Mouse (Mus musculus) frontal cortex, postnatal 25 days (tissue): ENCODE measurements around the gene Filip1l.

Source experiments
- DNase-seq, 2 experiments: peaks; one replicate each; pipeline ENCODE4 v3.0.0; 2022; ENCODE audit warnings: low spot score in 2 of 2

The Filip1l gene

GRCm38 (mm10) chr16:57353166-57353721 lies 351 bp downstream of the Filip1l start:
- DNase-seq: no peak

DNA sequence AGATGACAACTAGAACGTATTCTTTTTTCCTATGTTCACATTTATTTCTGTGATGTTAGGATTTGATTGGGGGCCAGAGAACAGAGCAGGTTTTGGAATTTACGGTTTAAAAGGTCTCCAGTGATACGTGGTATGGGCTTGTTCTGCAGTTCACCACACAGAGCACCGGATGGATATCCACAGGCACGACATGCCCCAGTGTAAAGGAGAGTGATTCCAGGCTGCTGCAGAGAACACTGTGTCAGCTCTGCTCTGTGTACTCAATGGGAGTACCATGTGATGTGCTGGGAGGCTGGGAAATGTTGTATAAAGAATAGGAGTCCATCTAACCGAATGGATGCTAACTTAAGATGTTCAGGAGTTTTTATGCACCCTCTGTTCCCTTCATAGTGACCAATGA lies 1.0 kb downstream of the Filip1l start:
- no peak for DNase-seq

DNA sequence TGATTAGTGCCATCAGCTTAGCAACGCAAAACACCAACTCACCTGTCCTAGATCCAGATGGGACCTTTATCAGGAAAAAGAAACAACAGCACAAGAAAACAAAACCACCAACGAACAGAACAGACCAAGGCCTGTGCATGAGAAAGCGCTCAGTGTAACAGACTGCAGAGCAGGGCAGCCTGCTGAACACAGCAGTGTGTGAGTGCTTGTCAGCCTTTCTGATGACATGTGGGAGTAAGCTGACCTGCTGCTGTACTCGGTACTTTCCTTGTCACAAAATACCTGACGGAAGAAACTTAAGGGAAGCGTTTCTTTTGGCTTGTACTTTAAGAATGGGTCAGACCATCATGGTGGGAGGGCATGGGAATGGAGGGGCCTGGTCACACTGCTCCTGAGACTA lies 3.6 kb downstream of the Filip1l start:
- no peak for DNase-seq

- DNase-seq: no peak
These were observed 4.1 kb downstream of the Filip1l start for GRCm38 (mm10) chr16:57357011-57357410.

- DNase-seq: peak in 1 of 2 experiments; percentile 13
These were observed 6.4 kb downstream of the Filip1l start for GRCm38 (mm10) chr16:57359251-57359650.

DNA sequence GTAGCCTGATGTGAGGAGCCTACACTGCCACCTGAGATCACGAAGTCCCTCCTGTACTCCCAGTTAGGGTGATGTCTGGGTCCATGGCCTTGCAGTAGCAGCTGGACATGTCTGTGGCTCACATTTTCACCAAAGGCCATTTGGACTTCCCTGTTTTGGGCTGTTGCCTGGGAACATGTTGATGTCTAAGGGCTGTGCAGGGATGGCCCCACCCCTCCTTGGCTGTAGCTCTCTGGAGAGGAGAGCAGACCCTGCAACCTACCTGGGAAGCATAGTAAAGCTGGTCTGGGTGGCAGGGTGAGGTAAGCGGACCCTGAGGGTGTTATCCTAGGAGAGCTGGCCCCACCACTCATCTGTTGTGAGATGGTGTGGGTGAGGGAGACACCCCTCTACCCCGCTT lies 7.9 kb downstream of the Filip1l start:
- DNase-seq: no peak

DNA sequence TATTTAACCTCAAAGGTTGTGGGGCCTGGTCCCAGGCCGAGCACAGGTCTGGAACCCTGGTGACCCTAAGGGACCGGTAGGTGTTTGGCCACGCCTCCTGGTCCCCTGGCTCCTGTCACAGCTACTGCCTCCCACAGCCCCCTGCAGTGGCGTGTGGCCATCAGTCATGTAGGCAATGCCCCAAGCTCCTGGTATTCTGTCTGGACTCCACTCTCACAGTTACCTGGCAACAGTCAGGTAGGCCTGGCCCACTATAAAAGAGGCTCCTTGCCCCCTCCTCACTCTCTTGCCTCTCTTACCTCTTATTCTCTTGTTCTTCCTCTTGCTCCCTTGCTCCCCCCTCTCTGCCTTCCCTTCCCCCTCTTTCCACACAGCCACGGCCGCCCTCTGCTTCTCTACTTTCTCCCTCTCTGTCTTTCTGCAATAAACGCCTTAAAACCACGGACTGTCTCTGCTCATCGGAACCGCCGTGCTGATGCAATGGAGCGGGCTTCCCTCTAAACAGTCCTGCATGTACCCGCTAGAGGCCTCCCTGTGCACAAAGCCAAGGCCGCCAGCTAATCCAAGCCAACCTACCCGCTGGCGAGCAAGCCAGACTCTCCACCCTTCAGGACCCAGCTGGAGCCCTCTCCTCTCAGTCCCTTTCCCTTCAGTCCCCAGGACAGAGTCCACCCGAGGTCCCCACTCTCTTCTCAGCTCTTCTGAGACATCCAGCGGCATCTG lies 9.9 kb downstream of the Filip1l start:
- peak in 1 of 2 experiments; percentile 39 for DNase-seq

GRCm38 (mm10) chr16:57364498-57364897 lies 11.6 kb downstream of the Filip1l start:
- no peak for DNase-seq

GRCm38 (mm10) chr16:57366141-57366540 lies 13.2 kb downstream of the Filip1l start:
- DNase-seq: no peak

DNA sequence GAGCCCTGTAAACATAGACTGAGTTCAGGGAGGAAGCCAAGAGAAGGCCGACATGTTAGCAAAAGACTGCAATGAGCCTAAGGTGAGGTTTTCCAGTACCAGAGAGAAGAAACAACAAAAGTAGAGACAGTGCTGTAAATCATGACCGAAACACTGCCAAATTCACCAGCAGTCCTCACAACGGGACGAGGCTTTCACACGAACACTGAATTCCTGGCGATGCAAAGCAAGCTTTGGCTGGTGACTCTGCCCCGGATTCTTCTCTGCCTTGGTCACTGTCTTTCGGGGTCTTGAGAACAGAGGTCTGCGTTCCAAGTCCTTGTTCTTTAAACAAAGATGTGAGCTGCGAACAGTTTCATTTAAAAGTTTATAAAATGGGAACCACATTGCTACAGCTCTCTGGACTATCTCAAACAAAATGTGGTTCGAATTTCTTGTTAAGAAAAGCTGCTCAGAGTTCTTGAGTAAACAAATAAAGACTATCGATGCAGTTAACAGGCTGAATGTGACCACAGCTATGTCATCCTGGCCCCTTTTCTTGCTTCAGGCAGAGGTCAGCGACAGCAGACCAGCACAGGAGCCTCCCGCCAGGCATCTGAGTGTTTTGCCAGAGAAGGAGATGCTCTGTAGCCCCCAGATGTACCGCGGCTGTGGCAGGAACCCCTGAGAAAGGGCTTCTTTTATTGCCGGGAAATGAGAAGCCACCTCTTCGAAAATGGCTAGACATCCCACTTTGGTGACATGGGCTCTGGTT lies 14.2 kb downstream of the Filip1l start:
- DNase-seq: no peak

DNA sequence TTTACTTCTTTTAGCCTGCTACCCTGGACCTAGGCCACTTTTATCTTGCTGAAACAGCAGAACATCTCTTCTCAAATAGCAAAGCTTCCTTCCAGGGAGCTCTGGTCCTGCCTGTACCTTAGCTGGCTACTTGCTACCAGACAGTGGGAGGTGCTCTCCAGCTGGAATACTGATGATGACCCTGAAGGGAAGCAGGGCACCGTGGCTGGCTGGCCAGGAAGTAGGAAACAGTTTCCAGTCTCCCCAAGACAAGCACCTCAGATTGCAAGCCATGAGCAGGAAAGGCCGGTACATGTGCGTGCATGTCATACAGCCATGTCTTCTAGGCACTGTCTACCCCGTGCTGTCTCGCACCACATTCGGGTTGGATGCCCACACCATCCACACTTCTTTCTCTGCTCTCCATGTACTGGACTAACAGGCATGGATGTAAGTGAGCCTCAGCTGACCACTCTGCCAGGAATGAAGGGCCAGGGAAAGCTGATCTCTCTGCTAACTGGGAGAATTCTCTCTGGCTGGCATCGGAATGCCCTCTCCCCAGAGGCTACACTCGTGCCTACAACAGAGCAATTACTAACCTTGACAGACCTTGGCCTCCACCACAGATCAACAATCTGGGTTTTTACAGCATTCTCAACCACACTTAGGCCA lies 17.1 kb downstream of the Filip1l start:
- no peak for DNase-seq

- no peak for DNase-seq
These were observed 19.3 kb downstream of the Filip1l start for GRCm38 (mm10) chr16:57372156-57372555.

- DNase-seq: no peak
These were observed 22.4 kb downstream of the Filip1l start for GRCm38 (mm10) chr16:57375248-57375837.

GRCm38 (mm10) chr16:57378631-57379330 lies 25.9 kb downstream of the Filip1l start:
- no peak for DNase-seq

- DNase-seq: no peak
These were observed 30.5 kb downstream of the Filip1l start for GRCm38 (mm10) chr16:57383266-57383971.

DNA sequence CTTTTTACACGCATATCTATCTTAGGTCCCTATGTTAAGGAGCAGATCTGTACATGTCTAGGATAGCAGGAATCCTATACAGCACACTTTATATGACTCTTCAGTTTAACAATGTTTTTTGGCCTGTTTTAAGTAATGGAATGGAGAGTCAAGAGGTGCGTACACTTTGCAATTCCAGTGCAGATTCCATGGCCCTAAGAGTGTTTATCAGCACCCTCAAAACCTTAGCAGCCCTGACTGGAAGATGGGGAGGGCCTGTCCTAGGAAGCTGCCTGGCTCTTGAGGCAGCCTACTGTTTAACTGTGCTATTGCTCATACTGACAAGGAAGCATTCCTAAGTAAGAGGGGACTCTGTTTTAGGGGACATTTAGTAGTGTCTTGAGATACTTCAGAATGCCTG lies 31.4 kb downstream of the Filip1l start:
- no peak for DNase-seq

GRCm38 (mm10) chr16:57389566-57390251 lies 36.8 kb downstream of the Filip1l start:
- DNase-seq: peak; percentile 27 to 37

DNA sequence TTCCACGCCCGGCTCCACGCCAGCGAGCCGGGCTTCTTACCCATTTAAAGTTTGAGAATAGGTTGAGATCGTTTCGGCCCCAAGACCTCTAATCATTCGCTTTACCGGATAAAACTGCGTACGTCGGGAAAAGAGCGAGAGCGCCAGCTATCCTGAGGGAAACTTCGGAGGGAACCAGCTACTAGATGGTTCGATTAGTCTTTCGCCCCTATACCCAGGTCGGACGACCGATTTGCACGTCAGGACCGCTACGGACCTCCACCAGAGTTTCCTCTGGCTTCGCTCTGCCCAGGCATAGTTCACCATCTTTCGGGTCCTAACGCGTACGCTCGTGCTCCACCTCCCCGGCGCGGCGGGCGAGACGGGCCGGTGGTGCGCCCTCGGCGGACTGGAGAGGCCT lies 38.3 kb downstream of the Filip1l start:
- DNase-seq: peak; percentile 100

- no peak for DNase-seq
These were observed 39.6 kb downstream of the Filip1l start for GRCm38 (mm10) chr16:57392461-57392860.

GRCm38 (mm10) chr16:57393161-57393560 lies 40.3 kb downstream of the Filip1l start:
- DNase-seq: no peak
